Mouse (Mus musculus): ENCODE measurements around the gene Capza2. TPM values are rescaled to one million over a fixed set of nuclear protein-coding genes. Genes with fewer than 3 reads are reported as not detected.

The Capza2 gene
- total and polyA plus RNA-seq, 3 experiments = 18.7 to 302 (median 196) TPM

DNA sequence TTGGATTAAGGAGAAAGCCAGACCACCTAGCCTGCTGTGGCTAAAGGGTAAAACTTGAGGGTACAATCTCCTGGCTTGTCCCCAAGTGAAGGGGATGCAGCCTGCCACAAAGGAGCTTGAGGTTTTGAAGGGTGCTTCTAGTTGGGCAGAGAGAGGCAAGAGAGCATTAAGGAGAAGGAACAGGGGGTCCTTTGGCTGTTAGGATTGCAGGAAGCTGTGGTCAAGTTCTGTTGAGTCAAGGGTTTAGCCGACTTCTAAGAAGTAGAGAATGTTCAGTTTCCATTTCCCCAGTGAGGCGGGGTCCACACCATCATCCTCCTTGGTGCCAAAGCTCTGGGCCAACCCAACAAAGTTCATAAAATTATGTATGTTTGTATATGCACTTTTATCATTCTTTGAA is 19.0 kb downstream of the Capza2 start:
- H3K9me3 ChIP-seq (replicated peaks) = no peaks in the 10 kb centered on the region
- H3K36me3 ChIP-seq (replicated peaks) = peaks cover 65% of the 10 kb centered on the region
- no peak overlapping the region for H3K4me3 ChIP-seq (ENCODE audit: low read depth, low read length)
- ATAC-seq (ENCODE audit: extremely low read depth, insufficient number of reproducible peaks, low FRiP score, poor library complexity, severe bottlenecking) (no peak), DNase-seq (ENCODE audit: low spot score) (no peak)
- peaks cover 3% of the 10 kb centered on the region; the same call in 1 of the 2 replicates for H3K4me1 ChIP-seq (ENCODE audit: insufficient read depth, low read depth, low read length)
- H3K27me3 ChIP-seq (ENCODE audit: insufficient read depth, low read length) = no peaks in the 10 kb centered on the region
- TF ChIP-seq GATA1 (IDR thresholded peaks at IDR 0.05; ENCODE audit: borderline replicate concordance, low read length) (no peak), GATA2 (IDR thresholded peaks at IDR 0.05; ENCODE audit: borderline replicate concordance, low read depth, low read length) (no peak), POLR2AphosphoS5 (IDR thresholded peaks at IDR 0.05; ENCODE audit: insufficient replicate concordance, low read depth, low read length) (no peak), CTCF (IDR thresholded peaks at IDR 0.05; ENCODE audit: low read depth, low read length) (no peak), TAL1 (conservative IDR thresholded peaks at IDR 0.05; ENCODE audit: low read depth, low read length) (no peak)

DNA sequence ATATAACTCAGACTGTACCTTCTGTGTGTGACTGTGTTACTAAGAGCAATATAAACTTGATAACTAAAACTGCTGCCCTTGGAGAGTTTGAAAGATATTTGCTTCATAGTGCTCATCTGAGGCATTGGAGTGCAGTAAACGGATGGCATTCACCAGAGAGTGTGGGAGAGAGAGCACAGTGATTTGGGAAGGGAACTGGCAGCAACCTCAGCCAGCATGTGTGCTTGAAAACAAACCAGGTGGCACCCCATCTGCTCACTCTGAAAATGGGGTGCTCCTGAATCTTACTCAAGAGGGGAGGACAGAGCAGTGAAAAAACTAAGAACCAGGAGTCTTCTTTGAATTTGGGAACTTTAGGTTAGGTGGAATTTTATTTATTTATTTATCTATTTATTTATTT is 21.3 kb downstream of the Capza2 start:
- H3K9me3 ChIP-seq (replicated peaks) = no peaks in the 10 kb centered on the region
- no peak for ATAC-seq (ENCODE audit: extremely low read depth, insufficient number of reproducible peaks, low FRiP score, poor library complexity, severe bottlenecking)
- no peak for DNase-seq (ENCODE audit: low spot score)
- H3K36me3 ChIP-seq (replicated peaks) = peaks cover 67% of the 10 kb centered on the region
- H3K27me3 ChIP-seq (ENCODE audit: insufficient read depth, low read length) = no peaks in the 10 kb centered on the region
- H3K4me3 ChIP-seq (ENCODE audit: low read depth, low read length) = no peak overlapping the region
- no peak for TF ChIP-seq GATA1 (IDR thresholded peaks at IDR 0.05; ENCODE audit: borderline replicate concordance, low read length)
- no peak for TF ChIP-seq CTCF (IDR thresholded peaks at IDR 0.05; ENCODE audit: low read depth, low read length)
- no peak for TF ChIP-seq GATA2 (IDR thresholded peaks at IDR 0.05; ENCODE audit: borderline replicate concordance, low read depth, low read length)
- no peak for TF ChIP-seq TAL1 (conservative IDR thresholded peaks at IDR 0.05; ENCODE audit: low read depth, low read length)
- no peak for TF ChIP-seq POLR2AphosphoS5 (IDR thresholded peaks at IDR 0.05; ENCODE audit: insufficient replicate concordance, low read depth, low read length)
- H3K4me1 ChIP-seq (ENCODE audit: insufficient read depth, low read depth, low read length) = no peaks in the 10 kb centered on the region

DNA sequence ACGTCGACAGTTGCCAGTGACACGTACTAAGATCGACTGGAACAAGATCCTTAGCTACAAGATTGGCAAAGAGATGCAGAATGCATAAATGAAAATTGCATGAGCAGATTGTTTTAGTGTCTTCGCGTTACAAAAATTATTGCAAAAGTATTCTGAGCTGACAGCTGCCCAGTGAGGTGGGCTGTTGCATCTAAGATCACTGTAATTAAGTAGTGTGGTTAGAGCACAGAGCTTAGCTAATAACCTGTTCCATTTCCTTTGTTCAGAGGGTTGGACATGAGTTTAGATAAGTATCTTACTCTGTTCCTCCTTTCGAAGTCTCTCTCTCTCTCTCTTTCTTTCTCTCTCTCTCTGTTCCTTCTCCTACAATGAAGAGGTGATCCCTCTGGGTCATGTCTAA is 29.3 kb downstream of the Capza2 start:
- Histone ChIP-seq H3K4me3 (ENCODE audit: low read depth, low read length) (no peak overlapping the region), H3K36me3 (replicated peaks) (peaks cover 85% of the 10 kb centered on the region), H3K4me1 (ENCODE audit: insufficient read depth, low read depth, low read length) (peaks cover 5% of the 10 kb centered on the region; the same call in 1 of the 2 replicates), H3K27me3 (ENCODE audit: insufficient read depth, low read length) (no peaks in the 10 kb centered on the region), H3K9me3 (replicated peaks) (no peaks in the 10 kb centered on the region)
- DNase-seq (ENCODE audit: low spot score) (no peak), ATAC-seq (ENCODE audit: extremely low read depth, insufficient number of reproducible peaks, low FRiP score, poor library complexity, severe bottlenecking) (no peak)
- TF ChIP-seq CTCF (IDR thresholded peaks at IDR 0.05; ENCODE audit: low read depth, low read length) = no peak

DNA sequence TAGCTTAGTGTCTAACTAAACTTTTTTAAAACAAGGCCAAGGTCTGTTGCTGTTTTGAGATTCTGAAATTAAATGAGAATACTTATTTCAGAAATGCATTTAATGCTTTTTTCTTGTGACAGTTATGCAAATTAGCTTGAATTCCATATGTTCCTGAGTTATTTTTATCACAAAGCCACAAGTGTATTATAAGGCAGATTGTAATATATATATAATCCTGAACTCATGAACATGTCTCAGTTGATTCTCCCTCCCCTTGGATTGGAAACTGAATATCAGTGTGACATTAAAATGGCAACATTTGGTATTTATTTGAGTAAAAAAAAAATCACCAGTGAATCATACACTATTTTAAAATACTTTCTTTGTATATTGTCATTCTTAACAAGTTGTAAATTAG is 30.0 kb downstream of the Capza2 start:
- Histone ChIP-seq H3K27me3 (ENCODE audit: insufficient read depth, low read length) (no peaks in the 10 kb centered on the region), H3K36me3 (replicated peaks) (peaks cover 81% of the 10 kb centered on the region), H3K9me3 (replicated peaks) (no peaks in the 10 kb centered on the region), H3K4me1 (ENCODE audit: insufficient read depth, low read depth, low read length) (peaks cover 5% of the 10 kb centered on the region; the same call in 1 of the 2 replicates), H3K4me3 (ENCODE audit: low read depth, low read length) (no peak overlapping the region)
- TF ChIP-seq TAL1 (conservative IDR thresholded peaks at IDR 0.05; ENCODE audit: low read depth, low read length) (no peak), GATA1 (IDR thresholded peaks at IDR 0.05; ENCODE audit: borderline replicate concordance, low read length) (no peak), GATA2 (IDR thresholded peaks at IDR 0.05; ENCODE audit: borderline replicate concordance, low read depth, low read length) (no peak), CTCF (IDR thresholded peaks at IDR 0.05; ENCODE audit: low read depth, low read length) (no peak), POLR2AphosphoS5 (IDR thresholded peaks at IDR 0.05; ENCODE audit: insufficient replicate concordance, low read depth, low read length) (no peak)
- no peak for DNase-seq (ENCODE audit: low spot score)
- no peak for ATAC-seq (ENCODE audit: extremely low read depth, insufficient number of reproducible peaks, low FRiP score, poor library complexity, severe bottlenecking)

DNA sequence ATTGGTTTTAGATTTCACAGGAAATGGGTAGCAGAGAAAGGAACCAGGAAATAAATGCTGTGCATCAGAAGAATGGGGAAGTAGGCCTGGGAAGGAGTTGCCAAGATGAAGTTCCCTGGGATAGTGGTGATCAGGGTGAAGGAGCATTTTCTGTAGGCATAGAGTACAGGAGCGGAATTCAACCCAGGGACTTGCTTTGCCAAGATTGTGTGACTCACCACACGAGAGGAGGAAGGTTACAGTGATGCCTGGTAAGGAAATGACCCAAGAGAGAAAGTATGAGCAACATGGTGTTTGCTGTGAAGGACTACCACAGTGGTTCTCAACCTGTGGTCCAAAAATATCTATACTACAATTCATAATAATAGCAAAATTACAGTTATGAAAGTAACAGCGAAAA is 31.8 kb downstream of the Capza2 start:
- no peak for ATAC-seq (ENCODE audit: extremely low read depth, insufficient number of reproducible peaks, low FRiP score, poor library complexity, severe bottlenecking)
- Histone ChIP-seq H3K36me3 (replicated peaks) (peaks cover 64% of the 10 kb centered on the region), H3K9me3 (replicated peaks) (no peaks in the 10 kb centered on the region), H3K4me1 (ENCODE audit: insufficient read depth, low read depth, low read length) (peaks cover 5% of the 10 kb centered on the region; the same call in 1 of the 2 replicates), H3K27me3 (ENCODE audit: insufficient read depth, low read length) (no peaks in the 10 kb centered on the region), H3K4me3 (ENCODE audit: low read depth, low read length) (no peak overlapping the region)
- no peak for TF ChIP-seq CTCF (IDR thresholded peaks at IDR 0.05; ENCODE audit: low read depth, low read length)
- TF ChIP-seq GATA2 (IDR thresholded peaks at IDR 0.05; ENCODE audit: borderline replicate concordance, low read depth, low read length) = no peak
- TF ChIP-seq POLR2AphosphoS5 (IDR thresholded peaks at IDR 0.05; ENCODE audit: insufficient replicate concordance, low read depth, low read length) = no peak
- DNase-seq (ENCODE audit: low spot score) = no peak

DNA sequence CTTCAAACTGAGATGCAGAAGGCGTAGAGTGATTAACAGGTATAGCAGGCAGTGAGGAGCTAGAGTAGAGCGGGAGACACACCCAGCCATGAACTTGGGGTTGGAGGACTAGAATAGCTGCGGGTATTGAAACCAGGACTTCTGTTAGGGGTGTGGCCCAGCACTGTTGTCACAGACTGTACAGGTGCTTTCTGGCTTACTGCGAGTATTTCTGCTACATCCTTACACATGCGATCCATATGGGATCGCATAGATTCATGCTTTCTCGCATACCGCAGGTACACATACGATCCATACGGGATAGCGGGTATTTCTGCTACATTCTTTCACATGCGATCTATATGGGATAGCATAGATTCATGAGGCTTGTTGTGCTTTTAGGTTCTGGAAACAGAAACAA is 32.3 kb downstream of the Capza2 start:
- Histone ChIP-seq H3K4me3 (ENCODE audit: low read depth, low read length) (no peak overlapping the region), H3K27me3 (ENCODE audit: insufficient read depth, low read length) (no peaks in the 10 kb centered on the region), H3K9me3 (replicated peaks) (no peaks in the 10 kb centered on the region), H3K4me1 (ENCODE audit: insufficient read depth, low read depth, low read length) (peaks cover 5% of the 10 kb centered on the region; the same call in 1 of the 2 replicates), H3K36me3 (replicated peaks) (peaks cover 58% of the 10 kb centered on the region)
- TF ChIP-seq POLR2AphosphoS5 (IDR thresholded peaks at IDR 0.05; ENCODE audit: insufficient replicate concordance, low read depth, low read length) = no peak
- TF ChIP-seq TAL1 (conservative IDR thresholded peaks at IDR 0.05; ENCODE audit: low read depth, low read length) = no peak
- TF ChIP-seq GATA2 (IDR thresholded peaks at IDR 0.05; ENCODE audit: borderline replicate concordance, low read depth, low read length) = no peak
- no peak for TF ChIP-seq CTCF (IDR thresholded peaks at IDR 0.05; ENCODE audit: low read depth, low read length)
- no peak for TF ChIP-seq GATA1 (IDR thresholded peaks at IDR 0.05; ENCODE audit: borderline replicate concordance, low read length)
- no peak for ATAC-seq (ENCODE audit: extremely low read depth, insufficient number of reproducible peaks, low FRiP score, poor library complexity, severe bottlenecking)
- DNase-seq (ENCODE audit: low spot score) = no peak

DNA sequence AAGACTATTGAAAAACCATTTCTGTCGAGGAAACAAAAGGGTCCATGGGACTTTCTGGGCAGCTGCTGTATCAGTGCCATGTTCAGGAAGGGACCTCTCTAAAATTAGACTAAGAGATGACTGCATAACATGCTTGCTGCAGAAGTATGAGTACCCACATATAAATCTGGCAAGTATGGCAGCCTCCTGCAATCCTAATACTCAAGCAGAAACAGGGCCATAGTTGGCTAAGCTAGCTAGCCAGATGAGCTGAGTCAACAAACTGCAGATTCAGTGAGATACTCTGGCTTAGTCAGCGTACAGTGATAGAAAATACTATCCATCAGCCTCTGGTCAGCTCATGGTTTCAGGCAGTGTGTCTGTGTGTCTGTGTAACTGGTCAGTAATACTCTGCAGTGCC is 33.8 kb downstream of the Capza2 start:
- Histone ChIP-seq H3K36me3 (replicated peaks) (peaks cover 47% of the 10 kb centered on the region), H3K9me3 (replicated peaks) (no peaks in the 10 kb centered on the region), H3K4me1 (ENCODE audit: insufficient read depth, low read depth, low read length) (peaks cover 7% of the 10 kb centered on the region; the same call in 1 of the 2 replicates), H3K27me3 (ENCODE audit: insufficient read depth, low read length) (no peaks in the 10 kb centered on the region), H3K4me3 (ENCODE audit: low read depth, low read length) (no peak overlapping the region)
- ATAC-seq (ENCODE audit: extremely low read depth, insufficient number of reproducible peaks, low FRiP score, poor library complexity, severe bottlenecking) (no peak), DNase-seq (ENCODE audit: low spot score) (no peak)
- TF ChIP-seq CTCF (IDR thresholded peaks at IDR 0.05; ENCODE audit: low read depth, low read length) (no peak), GATA2 (IDR thresholded peaks at IDR 0.05; ENCODE audit: borderline replicate concordance, low read depth, low read length) (no peak), POLR2AphosphoS5 (IDR thresholded peaks at IDR 0.05; ENCODE audit: insufficient replicate concordance, low read depth, low read length) (no peak), TAL1 (conservative IDR thresholded peaks at IDR 0.05; ENCODE audit: low read depth, low read length) (no peak), GATA1 (IDR thresholded peaks at IDR 0.05; ENCODE audit: borderline replicate concordance, low read length) (no peak)

Data from G1E (cell line).